Mouse (Mus musculus): ENCODE data around the gene Jpt2. TPM values are rescaled to one million over a fixed set of nuclear protein-coding genes. Genes with fewer than 3 reads are reported as not detected.
"Not testable (repeated sequence)": the region's sequence is repeated elsewhere in the genome, so short reads cannot be mapped to it uniquely, and the experiment has no call there.

The Jpt2 gene
- polyA plus RNA-seq, 1 experiment from 2014 or later = 197 TPM

GRCm38 (mm10) chr17:24948204-24948603, 12.3 kb downstream of the Jpt2 start:
- no peak overlapping the region for H3K27ac ChIP-seq (ENCODE audit: low read length)
- peaks cover 53% of the 10 kb centered on the region for H3K36me3 ChIP-seq (ENCODE audit: insufficient read depth, low read length)
- no peaks in the 10 kb centered on the region for H3K27me3 ChIP-seq (ENCODE audit: insufficient read depth, low read length)
- WGBS = 94% methylated on average over 5 of the region's 5 CpGs
- no peaks in the 10 kb centered on the region for H3K9me3 ChIP-seq (ENCODE audit: low read length)
- ATAC-seq (ENCODE audit: low FRiP score, low TSS enrichment) = no peak
- H3K4me3 ChIP-seq (ENCODE audit: low read length) = no peak overlapping the region
- no peak overlapping the region for H3K4me2 ChIP-seq (replicated peaks; ENCODE audit: low read depth, low read length)
- peaks cover 8% of the 10 kb centered on the region; the same call in 1 of the 2 replicates for H3K4me1 ChIP-seq (ENCODE audit: insufficient read depth, low read length)
- no peak overlapping the region for H3K9ac ChIP-seq (replicated peaks; ENCODE audit: low read length)

- H3K27ac ChIP-seq (ENCODE audit: low read length); H3K27me3 ChIP-seq (ENCODE audit: insufficient read depth, low read length); H3K4me2 ChIP-seq (replicated peaks; ENCODE audit: low read depth, low read length); H3K4me1 ChIP-seq (ENCODE audit: insufficient read depth, low read length); H3K4me3 ChIP-seq (ENCODE audit: low read length); H3K9me3 ChIP-seq (ENCODE audit: low read length); ATAC-seq (ENCODE audit: low FRiP score, low TSS enrichment); H3K9ac ChIP-seq (replicated peaks; ENCODE audit: low read length): not testable (repeated sequence)
- H3K36me3 ChIP-seq (ENCODE audit: insufficient read depth, low read length) = peaks cover 37% of the 10 kb centered on the region
- WGBS = 96% methylated on average over 1 of the region's 1 CpGs
Observed at GRCm38 (mm10) chr17:24943589-24943988, 16.9 kb downstream of the Jpt2 start.

- H3K9me3 ChIP-seq (ENCODE audit: low read length) = no peaks in the 10 kb centered on the region
- H3K27me3 ChIP-seq (ENCODE audit: insufficient read depth, low read length) = no peaks in the 10 kb centered on the region
- ATAC-seq (ENCODE audit: low FRiP score, low TSS enrichment) = no peak
- no peak overlapping the region for H3K27ac ChIP-seq (ENCODE audit: low read length)
- H3K36me3 ChIP-seq (ENCODE audit: insufficient read depth, low read length) = peaks cover 31% of the 10 kb centered on the region
- no peaks in the 10 kb centered on the region for H3K4me1 ChIP-seq (ENCODE audit: insufficient read depth, low read length)
- no peak overlapping the region for H3K9ac ChIP-seq (replicated peaks; ENCODE audit: low read length)
- no peak overlapping the region for H3K4me2 ChIP-seq (replicated peaks; ENCODE audit: low read depth, low read length)
- WGBS = 88% methylated on average over 7 of the region's 7 CpGs
- H3K4me3 ChIP-seq (ENCODE audit: low read length) = no peak overlapping the region
Observed at GRCm38 (mm10) chr17:24943036-24943435, 17.5 kb downstream of the Jpt2 start.

DNA sequence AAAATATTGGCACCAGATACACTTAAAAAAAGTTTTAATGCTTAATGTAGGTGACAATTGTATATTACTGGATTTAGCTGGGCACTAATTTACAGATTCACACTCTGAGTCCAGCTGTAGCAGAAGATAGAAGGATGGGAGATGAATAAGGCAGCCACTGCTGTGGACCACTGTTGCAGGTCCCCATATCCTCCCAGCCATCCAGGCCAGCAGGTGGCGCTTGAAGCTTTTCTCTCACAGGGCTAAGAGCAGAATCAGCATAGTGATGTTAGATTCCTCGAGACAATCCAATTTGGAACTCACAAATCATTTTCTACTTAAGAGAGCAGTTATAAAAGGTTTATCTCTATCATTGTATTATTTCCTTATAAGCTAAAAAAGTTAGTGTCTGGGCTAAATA, 18.0 kb downstream of the Jpt2 start:
- H3K27me3 ChIP-seq (ENCODE audit: insufficient read depth, low read length); H3K9me3 ChIP-seq (ENCODE audit: low read length); H3K4me1 ChIP-seq (ENCODE audit: insufficient read depth, low read length); H3K27ac ChIP-seq (ENCODE audit: low read length); H3K4me3 ChIP-seq (ENCODE audit: low read length); H3K4me2 ChIP-seq (replicated peaks; ENCODE audit: low read depth, low read length); H3K9ac ChIP-seq (replicated peaks; ENCODE audit: low read length): not testable (repeated sequence)
- peaks cover 26% of the 10 kb centered on the region for H3K36me3 ChIP-seq (ENCODE audit: insufficient read depth, low read length)
- WGBS = 16% methylated on average over 2 of the region's 2 CpGs
- ATAC-seq (ENCODE audit: low FRiP score, low TSS enrichment) = peak; percentile 71; the same call in 1 of the 2 replicates

- 47% methylated on average over 6 of the region's 6 CpGs for WGBS
- ATAC-seq (ENCODE audit: low FRiP score, low TSS enrichment) = no peak
- Histone ChIP-seq H3K27ac (ENCODE audit: low read length) (peak overlapping the region; percentile 82), H3K9ac (replicated peaks; ENCODE audit: low read length) (peak overlapping the region; percentile 86), H3K36me3 (ENCODE audit: insufficient read depth, low read length) (no peaks in the 10 kb centered on the region), H3K4me2 (replicated peaks; ENCODE audit: low read depth, low read length) (peak overlapping the region; percentile 81), H3K27me3 (ENCODE audit: insufficient read depth, low read length) (no peaks in the 10 kb centered on the region), H3K4me1 (ENCODE audit: insufficient read depth, low read length) (peaks cover 22% of the 10 kb centered on the region), H3K4me3 (ENCODE audit: low read length) (peak overlapping the region; percentile 96), H3K9me3 (ENCODE audit: low read length) (no peaks in the 10 kb centered on the region)
Observed at GRCm38 (mm10) chr17:24937266-24937665, 23.2 kb downstream of the Jpt2 start.

GRCm38 (mm10) chr17:24936259-24937237, 23.9 kb downstream of the Jpt2 start, which contains the start of gene Mapk8ip3:
Mapk8ip3 (minus strand) TSS chr17:24936977.
- H3K27ac ChIP-seq (ENCODE audit: low read length) = peak within 1 kb of the TSS; percentile 82
- H3K27me3 ChIP-seq (ENCODE audit: insufficient read depth, low read length) = no peaks in the 10 kb centered on the region
- no peaks in the 10 kb centered on the region for H3K36me3 ChIP-seq (ENCODE audit: insufficient read depth, low read length)
- peak within 1 kb of the TSS; percentile 81 for H3K4me2 ChIP-seq (replicated peaks; ENCODE audit: low read depth, low read length)
- H3K9ac ChIP-seq (replicated peaks; ENCODE audit: low read length) = peak within 1 kb of the TSS; percentile 86
- WGBS = under 1% methylated on average over 78 of the region's 78 CpGs
- no peaks in the 10 kb centered on the region for H3K9me3 ChIP-seq (ENCODE audit: low read length)
- peaks cover 22% of the 10 kb centered on the region for H3K4me1 ChIP-seq (ENCODE audit: insufficient read depth, low read length)
- H3K4me3 ChIP-seq (ENCODE audit: low read length) = peak within 1 kb of the TSS; percentile 96
- peak; percentile 99 for ATAC-seq (ENCODE audit: low FRiP score, low TSS enrichment)

DNA sequence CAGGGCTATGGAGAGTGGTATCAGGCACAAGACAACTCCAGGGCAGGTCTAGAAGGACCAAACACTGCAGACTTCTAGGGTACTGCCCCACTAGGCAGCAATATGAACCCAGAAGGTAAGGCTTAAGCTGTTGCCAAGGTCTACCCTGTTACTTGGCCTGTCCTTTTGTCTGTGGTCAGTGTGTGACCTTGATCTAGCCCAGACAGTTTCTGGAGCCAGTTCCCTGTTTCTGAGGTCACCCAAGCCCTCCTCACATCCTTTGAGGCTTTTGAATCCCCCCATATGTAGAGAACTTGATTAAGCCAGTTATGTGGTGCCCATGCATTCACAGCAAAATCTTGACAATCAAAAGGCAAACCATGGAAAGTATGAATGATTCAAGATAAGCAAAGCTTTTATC, 24.8 kb downstream of the Jpt2 start:
- peaks cover 22% of the 10 kb centered on the region for H3K4me1 ChIP-seq (ENCODE audit: insufficient read depth, low read length)

GRCm38 (mm10) chr17:24934926-24935325, 25.6 kb downstream of the Jpt2 start:
- peak overlapping the region; percentile 96 for H3K4me3 ChIP-seq (ENCODE audit: low read length)
- H3K27ac ChIP-seq (ENCODE audit: low read length) = no peak overlapping the region
- no peaks in the 10 kb centered on the region for H3K9me3 ChIP-seq (ENCODE audit: low read length)
- H3K4me1 ChIP-seq (ENCODE audit: insufficient read depth, low read length) = peaks cover 22% of the 10 kb centered on the region
- no peaks in the 10 kb centered on the region for H3K36me3 ChIP-seq (ENCODE audit: insufficient read depth, low read length)
- WGBS = 80% methylated on average over 4 of the region's 4 CpGs
- peak overlapping the region; percentile 81 for H3K4me2 ChIP-seq (replicated peaks; ENCODE audit: low read depth, low read length)
- no peaks in the 10 kb centered on the region for H3K27me3 ChIP-seq (ENCODE audit: insufficient read depth, low read length)
- no peak for ATAC-seq (ENCODE audit: low FRiP score, low TSS enrichment)
- peak overlapping the region; percentile 86 for H3K9ac ChIP-seq (replicated peaks; ENCODE audit: low read length)

More for the DNA sequence above, 24.8 kb downstream of the Jpt2 start:
- ATAC-seq (ENCODE audit: low FRiP score, low TSS enrichment) = no peak
- Histone ChIP-seq H3K9me3 (ENCODE audit: low read length) (no peaks in the 10 kb centered on the region), H3K27ac (ENCODE audit: low read length) (no peak overlapping the region), H3K4me2 (replicated peaks; ENCODE audit: low read depth, low read length) (peak overlapping the region; percentile 81), H3K27me3 (ENCODE audit: insufficient read depth, low read length) (no peaks in the 10 kb centered on the region), H3K36me3 (ENCODE audit: insufficient read depth, low read length) (no peaks in the 10 kb centered on the region), H3K9ac (replicated peaks; ENCODE audit: low read length) (peak overlapping the region; percentile 86), H3K4me3 (ENCODE audit: low read length) (peak overlapping the region; percentile 96)

GRCm38 (mm10) chr17:24933163-24933562, 27.3 kb downstream of the Jpt2 start:
- Histone ChIP-seq H3K4me2 (replicated peaks; ENCODE audit: low read depth, low read length) (no peak overlapping the region), H3K4me3 (ENCODE audit: low read length) (no peak overlapping the region), H3K27ac (ENCODE audit: low read length) (no peak overlapping the region), H3K9me3 (ENCODE audit: low read length) (no peaks in the 10 kb centered on the region), H3K4me1 (ENCODE audit: insufficient read depth, low read length) (peaks cover 22% of the 10 kb centered on the region), H3K27me3 (ENCODE audit: insufficient read depth, low read length) (no peaks in the 10 kb centered on the region), H3K36me3 (ENCODE audit: insufficient read depth, low read length) (no peaks in the 10 kb centered on the region), H3K9ac (replicated peaks; ENCODE audit: low read length) (no peak overlapping the region)
- no peak for ATAC-seq (ENCODE audit: low FRiP score, low TSS enrichment)
- 64% methylated on average over 4 of the region's 4 CpGs for WGBS

DNA sequence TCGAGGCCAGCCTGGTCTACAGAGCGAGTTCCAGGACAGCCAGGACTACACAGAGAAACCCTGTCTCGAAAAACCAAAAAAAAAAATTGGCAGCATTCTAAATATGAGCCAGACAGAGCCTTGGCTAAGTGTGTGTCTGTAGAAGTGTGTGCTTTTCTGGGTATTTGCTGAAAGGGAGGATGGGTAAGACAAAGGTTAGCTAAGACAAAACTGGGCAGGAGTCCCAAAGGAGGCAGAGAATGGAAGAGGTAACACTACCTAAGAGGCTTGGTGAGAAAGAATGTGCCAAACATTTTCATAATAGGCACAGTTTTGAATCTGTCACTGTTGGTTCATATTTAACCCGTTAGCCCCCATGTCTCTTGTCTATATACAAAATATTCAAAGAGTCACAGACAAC, 28.1 kb downstream of the Jpt2 start:
- ATAC-seq (ENCODE audit: low FRiP score, low TSS enrichment) = no peak
- WGBS = 95% methylated on average over 4 of the region's 4 CpGs
- no peak overlapping the region for H3K4me2 ChIP-seq (replicated peaks; ENCODE audit: low read depth, low read length)

More for the DNA sequence above, 28.1 kb downstream of the Jpt2 start:
- H3K9me3 ChIP-seq (ENCODE audit: low read length) = no peaks in the 10 kb centered on the region
- H3K27me3 ChIP-seq (ENCODE audit: insufficient read depth, low read length) = no peaks in the 10 kb centered on the region
- H3K4me3 ChIP-seq (ENCODE audit: low read length) = no peak overlapping the region
- no peak overlapping the region for H3K9ac ChIP-seq (replicated peaks; ENCODE audit: low read length)
- H3K27ac ChIP-seq (ENCODE audit: low read length) = no peak overlapping the region
- peaks cover 4% of the 10 kb centered on the region for H3K36me3 ChIP-seq (ENCODE audit: insufficient read depth, low read length)
- peaks cover 22% of the 10 kb centered on the region for H3K4me1 ChIP-seq (ENCODE audit: insufficient read depth, low read length)

Data from kidney, embryonic 16.5 days (tissue).